Mouse (Mus musculus) embryo, embryonic 11.5 days (tissue): ENCODE measurements at regions not wholly inside any gene's neighbourhood (a gene's known extent, or its start where the extent isn't known, plus 50 kb on each side); places are given as distances from the start of the nearest gene placed in this dataset.
A peak's percentile ranks its signal among the peaks of the same experiment; 100 is the strongest.

Source experiments
- DNase-seq: peaks from one replicate; pipeline ENCODE4 v3.0.0-alpha.2; 2012; ENCODE audit warnings: low read depth, low spot score

DNA sequence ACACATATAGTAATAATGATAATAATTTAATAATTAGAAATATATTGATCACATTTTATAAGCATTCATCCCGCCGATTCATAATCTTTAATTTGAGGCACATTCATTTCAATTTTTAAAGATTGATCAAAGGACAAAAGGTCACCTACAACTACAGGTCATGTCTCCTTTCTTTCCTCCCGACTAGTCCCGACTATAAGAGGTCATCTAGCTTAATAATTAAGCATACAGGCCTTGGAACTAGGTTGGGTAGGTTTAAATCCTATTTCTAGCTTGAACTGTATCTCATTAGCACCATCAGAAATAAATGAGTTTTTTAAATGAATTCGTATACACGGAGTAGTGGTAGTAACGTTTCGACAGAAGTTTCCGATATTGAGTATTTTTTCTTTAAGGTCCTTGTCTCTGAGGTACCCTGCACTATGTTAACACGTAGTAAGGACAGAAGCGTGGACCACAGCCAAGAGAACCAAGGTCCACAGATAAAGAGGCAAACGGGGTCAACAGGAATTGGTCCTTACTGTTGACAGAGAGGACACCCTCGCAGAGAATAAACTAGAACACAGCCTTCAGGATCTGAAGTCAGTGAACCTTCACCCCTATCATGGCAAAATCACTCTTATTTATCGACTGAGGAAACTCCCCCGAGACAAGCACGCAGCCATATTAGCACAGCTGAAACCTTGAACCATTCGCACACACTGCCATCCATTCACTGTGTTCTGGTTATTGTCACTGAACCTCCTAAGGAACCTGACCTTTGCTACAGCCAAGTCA, 185.8 kb upstream of the Jmjd1c start:
- DNase-seq, result no peak

DNA sequence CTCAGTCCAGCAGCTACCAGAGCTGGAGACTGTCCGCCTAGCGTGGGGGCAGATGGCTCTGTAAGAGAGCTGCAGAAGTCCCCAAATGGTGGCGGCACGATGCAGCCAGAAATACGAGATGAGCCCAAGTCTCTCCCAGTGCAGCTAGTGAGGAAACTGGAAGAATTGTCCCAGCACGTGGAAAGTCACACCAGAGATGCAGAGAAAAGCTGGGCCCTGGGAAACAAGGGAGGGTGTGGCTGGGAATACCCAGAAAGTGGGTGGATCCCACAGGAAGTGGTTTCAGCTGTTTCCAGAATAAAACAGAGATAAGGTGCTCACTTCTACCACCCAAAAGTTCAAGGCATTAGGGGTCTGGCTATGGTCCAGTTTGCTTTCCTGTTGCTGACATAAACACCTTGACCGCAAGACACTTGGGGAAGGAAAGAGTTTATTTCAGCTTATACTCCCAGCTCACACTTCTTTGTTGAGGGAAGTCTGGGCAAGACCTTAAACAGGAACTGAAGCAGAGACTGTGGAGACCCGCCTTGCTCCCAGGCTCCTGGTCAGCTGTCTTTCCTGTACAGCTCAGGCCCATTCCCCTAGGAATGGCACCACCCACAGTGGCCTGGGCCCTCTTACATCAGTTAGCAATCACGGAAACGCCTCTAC, 184.5 kb upstream of the Jmjd1c start:
- DNase-seq, result no peak

DNA sequence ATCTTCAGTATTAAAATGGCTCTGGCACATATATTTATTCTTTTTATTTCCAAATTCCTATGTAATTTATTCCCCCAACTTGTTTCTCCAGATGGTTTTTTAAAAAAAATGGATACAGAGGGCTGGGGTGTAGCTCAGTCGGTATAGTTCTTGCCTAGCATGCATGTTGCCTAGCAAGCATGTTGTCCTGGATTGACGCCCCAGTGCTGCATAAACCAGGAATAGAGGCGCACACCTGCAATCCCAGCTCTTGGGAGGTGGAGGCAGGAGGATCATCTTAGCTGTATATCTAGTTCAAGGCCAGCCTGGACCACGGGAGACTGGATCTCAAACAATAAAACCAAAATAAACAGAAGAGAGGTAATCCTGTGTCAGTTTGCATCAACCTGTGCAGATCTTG, 183.5 kb upstream of the Jmjd1c start:
- no peak for DNase-seq

DNA sequence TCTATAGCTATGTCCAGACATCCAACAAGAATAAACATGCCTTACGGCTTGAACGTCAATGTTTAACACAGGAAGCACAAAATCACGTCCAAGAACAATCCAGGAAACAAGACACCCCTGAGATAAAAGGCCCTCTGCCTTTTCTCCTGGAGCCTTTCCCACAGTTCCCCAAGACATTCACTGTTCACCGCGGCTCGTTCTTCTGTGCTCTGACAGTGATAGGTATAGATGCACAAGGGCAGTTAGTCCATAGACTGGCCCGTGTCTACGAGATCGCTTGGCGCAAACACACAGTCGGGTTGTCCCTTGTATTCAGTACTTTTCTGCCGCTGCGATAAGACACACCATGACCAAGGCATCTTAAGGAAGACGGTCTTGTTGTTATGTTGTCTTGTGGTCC, 182.7 kb upstream of the Jmjd1c start:
- DNase-seq, result no peak

DNA sequence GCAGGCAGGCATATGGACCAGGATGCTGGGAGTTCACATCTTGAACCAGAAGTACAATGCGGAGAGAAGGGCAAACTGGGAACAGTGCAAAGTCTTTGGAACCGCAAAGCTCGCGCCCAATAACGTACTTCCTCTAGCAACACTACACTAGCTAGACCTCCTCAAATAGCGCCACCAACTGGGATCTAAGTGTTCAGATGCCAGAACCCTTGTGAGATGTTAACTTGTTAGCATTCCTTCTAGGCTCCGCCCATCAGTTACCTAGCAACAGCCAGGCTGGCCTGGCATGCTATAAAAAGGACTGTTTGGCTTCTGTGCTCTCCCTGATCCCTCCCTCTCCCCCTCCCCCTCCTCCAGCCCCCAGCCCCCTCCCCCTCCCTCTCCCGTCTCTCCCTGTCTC, 182.3 kb upstream of the Jmjd1c start:
- peak; percentile 67 for DNase-seq

DNA sequence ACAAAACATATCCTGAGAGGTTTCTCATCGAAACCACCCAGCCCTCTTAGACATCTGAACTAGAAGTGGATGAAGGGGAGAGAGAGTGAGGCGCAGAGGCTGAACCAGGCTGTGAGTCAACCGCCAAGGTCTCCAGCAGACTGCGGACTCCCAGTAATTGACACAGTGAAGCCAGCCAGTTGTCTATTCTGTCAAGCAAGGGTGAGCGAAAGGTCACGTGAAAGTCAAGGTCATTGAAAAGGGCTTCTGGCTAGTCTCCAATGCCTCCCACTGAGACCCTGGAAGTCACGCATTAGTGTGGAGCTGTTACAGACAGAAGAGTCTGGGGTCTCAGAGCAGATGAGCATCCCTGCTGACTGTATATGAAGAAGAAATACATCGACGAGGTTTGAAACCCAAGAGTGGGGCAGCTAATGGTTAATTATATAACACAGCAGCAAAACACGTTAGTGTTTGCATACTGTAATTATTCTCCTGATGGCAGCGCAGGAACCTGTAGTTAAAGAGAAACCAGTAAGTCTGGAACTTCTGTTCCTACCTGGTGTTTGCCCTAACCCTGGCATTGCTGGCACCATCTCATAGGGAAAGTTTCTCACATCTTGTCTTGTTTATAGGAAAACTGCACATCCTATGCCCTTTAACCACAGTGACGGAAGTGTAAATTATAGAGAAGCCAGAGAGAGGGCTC, 181.5 kb upstream of the Jmjd1c start:
- peak; percentile 39 for DNase-seq

DNA sequence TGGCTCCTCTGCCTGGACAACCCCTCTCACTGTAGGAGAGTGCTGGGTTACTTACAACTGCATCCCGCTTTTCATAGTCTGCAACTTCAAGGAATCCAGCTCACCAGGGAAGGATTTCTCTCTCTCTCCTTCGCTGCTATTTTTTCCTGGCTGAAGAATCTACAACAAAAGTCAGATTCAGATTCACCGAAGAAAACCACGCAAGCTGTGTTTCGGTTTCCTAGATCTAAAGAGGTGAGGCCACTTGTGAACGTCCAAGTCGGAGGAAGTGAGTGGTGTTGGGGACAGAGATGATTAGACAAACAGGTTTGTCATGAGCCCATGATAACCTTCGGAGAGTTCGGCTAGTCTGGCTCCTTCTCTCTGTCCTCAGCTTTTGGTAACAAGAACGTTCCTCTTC, 180.1 kb upstream of the Jmjd1c start:
- DNase-seq, result no peak

DNA sequence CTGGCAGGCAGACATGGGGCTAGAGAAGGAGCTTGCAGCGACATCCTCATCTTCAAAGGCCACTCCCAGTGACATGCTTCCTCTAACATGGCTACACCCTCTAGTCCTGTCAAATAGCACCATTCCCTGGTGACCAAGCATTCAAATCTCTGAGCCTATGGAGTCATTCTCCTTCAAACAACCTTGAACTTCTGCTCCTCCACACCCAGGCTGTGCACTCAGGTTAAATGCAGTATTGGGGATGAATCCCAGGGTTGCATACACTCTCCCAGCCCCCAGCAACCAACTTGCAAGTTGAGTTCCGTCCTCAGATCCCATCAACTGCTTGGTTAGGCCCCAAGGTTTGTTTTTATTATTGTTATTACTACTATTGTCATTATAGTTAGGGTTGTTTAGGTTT, 178.2 kb upstream of the Jmjd1c start:
- no peak for DNase-seq

DNA sequence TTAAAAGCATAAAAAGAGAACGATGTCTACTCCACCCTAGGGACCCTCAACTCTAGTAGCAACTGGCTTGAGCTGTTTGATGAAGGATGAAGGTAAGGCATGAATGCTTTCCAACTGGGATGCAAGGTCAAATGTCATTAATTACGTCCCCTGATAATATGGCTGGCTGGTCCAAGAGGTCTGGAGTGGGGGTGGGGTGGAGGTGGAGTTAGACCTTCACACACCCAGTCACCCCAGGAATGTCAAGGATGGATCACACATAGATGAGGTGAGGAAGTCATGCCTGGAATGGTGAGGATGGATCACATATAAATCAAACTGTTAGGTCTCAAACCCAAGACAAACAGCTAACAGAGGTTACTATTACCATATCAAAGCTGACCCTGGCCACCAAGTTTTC, 177.2 kb upstream of the Jmjd1c start:
- no peak for DNase-seq

DNA sequence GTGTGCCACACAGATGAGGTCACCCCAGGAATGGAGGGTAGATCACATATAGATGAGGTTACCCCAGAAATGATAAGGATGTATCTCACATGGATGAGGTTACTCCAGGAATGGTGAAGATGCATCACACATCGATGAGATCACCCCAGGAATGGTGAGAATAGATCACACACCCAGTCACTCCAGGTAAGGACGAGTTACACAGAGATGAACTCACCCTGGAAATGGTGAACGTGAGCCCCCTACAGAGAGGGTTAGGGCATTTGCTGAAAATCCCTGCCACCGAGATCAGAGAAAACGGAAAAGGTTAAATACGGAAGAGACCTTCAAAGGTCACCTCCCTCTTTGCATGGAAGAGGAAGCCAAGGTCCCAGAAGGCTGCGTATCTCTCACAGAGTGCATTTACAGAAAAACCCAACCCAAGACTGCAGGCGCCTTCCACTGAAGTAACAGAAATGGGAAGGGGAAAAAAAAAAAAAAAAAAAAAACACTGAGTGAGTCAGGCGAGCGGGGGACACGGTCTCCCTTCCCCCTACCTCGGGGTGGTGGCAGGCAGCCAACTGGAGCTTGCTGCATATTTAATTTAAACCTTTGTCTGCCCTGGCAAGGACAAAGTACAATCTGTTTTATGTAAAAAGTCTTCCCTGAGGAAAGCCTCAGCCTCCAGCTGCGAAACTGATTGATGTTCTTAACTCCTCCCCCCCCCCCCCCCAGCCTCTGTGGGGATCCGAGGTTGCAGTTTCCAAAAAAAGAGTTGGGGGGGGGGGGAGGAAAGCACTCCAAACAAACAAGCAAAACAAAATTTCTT, 175.8 kb upstream of the Jmjd1c start:
- DNase-seq, result peak; percentile 80

DNA sequence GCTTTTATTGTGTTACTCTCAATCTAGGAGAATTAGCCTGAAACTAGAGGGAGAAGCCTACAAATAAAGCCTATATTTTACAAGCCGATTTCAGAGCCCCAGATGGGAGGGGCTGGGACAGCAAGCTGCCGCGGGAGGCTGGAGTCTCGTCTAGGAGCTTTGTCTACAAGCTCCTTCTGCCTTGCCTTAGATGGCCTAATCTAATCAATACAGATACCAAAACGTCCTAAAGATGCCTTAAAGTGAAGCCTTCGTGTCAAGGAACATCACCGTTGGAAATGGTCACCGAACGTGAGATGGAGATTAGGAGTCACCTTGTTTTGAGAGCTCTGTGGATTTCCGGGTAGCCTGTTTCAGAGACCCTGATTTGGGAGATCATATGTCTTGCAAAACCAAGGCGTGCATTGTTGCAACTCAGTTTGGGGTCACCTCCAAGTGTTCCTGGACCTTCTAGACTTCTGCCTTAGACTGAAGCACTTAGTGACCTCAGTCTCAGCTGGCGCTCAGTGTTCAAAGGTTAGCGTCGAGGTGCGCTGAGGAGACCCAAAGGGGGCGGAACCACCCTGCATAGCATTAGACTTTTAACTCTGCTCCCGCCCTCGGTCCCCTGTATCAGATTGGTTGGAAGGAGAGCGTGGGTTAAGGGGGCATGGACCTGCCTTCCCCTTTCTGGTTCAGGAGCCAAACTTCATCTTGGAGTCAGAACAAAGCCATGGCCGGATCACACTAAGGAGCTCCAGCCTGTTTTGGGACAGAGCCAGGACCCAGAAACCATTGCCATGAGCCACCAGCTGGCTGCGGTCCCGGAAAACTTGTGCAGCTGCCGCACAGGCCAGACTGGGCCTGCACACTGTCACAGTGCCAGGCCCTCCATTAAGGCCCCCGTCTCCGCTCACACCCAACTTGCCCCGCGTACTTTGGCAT, 174.9 kb upstream of the Jmjd1c start:
- DNase-seq, result peak; percentile 56

DNA sequence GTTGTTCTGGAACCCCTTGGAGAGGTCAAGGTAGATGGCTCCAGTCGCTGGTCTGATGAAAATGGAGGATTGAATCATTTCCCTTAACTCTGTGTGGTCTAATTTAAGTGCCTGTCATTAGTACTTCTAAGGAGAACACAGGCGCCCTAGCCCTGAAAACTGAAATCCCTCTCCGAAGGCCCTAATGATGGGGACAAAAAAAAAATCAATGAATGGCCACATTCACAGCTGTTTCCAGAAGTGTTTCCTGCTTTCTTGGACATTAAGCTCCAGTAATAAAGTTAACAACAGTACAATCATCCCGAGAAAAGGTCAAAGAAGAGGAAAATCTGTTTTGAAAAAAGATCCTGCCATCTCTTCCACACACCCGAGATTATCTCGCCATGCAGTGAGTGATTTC, 174.1 kb upstream of the Jmjd1c start:
- no peak for DNase-seq

DNA sequence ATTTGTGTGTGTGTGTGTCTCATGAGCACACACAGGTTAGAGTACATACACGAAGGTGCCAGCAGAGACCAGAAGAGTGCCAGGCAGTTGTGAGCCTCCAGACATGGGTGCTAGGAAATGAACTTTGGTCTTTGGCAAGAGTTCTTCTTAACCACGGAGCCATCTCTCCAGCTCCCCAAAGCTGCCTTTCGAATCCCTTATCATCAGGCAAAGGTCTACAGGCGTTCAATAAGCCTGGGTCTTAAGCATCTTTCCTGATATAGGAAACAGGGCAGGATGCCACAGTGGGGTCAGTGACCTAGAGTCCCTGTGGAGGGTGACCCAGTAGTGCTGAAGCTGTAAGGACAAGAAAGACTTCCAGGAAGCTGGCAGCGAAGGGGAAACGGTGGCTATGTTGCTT, 173.6 kb upstream of the Jmjd1c start:
- DNase-seq, result no peak

DNA sequence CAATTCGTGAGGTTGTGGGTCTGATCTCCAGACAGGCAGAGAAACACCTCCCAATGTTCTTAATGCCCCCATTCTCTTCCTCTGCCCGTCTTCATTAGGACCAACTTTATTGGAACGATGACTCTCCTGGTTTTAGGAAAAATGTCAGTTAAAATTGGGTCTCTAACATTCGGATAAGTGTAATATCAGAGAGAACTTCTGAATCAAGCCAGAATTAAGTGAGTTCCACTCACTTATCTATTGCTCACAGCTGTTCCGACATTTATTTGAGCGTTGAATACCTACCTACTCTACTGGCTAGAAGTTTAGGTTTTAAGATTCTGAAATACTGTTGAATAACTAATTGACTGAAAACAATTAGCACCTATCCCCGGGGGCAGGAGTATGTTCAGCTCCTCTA, 172.0 kb upstream of the Jmjd1c start:
- DNase-seq, result no peak

DNA sequence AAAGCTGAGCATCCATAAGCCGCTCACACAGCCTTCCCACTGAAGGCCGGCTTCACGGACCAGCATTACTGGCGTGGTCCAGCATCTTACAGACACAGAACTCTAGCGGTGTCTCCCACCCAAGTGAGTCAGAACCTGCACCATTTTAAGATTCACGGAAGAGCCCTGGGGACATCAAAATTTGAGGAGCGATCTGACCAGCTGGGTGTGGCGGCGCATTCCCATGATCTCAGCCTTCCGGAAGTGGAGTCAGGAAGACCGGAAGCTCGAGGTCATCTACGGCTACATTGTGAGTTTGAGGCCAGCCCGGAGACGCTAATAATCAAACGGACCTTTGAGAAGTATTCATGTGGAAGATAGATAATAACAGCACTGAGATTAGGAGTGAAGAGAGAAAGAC, 171.5 kb upstream of the Jmjd1c start:
- no peak for DNase-seq

DNA sequence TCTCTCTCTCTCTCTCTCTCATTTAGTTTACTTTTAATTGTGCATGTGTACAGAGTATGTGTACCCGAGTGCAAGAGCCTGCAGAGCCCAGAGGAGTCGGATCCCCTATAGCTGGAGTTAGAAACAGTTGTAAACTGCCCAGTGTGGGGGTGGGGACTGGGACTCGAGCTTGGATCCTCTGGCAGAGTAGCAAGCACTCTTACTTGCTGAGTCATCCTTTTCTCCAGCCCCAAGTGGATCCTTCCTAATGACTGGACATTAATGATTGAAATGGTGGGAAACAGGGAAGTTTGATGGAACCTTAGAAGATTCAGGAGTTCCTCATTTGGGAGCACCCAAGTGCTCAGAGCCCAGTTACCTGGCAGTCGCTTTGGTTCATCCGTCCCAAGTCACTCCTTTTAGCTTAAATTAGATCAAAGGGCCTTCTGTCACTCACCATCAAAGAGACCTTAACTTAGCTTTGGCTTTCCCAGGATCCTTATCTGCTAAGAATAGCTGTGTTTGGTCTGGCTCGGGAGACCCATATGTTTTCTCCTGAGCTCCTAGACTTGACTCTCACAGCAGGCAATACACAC, 170.3 kb upstream of the Jmjd1c start:
- no peak for DNase-seq

DNA sequence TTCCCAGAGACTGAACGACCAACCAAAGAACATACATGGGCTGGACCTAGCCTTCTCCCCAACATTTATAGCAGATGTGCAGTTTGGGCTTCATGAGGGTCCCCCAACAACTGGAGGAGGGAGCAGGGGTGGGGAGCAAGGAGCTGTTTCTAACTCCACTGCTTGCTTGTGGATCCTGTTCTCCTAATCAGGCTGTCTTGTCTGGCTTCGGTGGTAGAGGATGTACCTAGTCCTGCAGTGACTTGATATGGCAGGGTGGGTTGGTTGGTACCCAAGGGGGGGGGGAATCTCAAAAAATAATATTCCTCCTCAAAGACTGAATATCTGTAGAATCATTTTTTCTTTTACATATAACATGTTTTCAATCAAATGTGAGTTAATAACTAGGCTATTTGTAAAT, 168.3 kb upstream of the Jmjd1c start:
- no peak for DNase-seq

DNA sequence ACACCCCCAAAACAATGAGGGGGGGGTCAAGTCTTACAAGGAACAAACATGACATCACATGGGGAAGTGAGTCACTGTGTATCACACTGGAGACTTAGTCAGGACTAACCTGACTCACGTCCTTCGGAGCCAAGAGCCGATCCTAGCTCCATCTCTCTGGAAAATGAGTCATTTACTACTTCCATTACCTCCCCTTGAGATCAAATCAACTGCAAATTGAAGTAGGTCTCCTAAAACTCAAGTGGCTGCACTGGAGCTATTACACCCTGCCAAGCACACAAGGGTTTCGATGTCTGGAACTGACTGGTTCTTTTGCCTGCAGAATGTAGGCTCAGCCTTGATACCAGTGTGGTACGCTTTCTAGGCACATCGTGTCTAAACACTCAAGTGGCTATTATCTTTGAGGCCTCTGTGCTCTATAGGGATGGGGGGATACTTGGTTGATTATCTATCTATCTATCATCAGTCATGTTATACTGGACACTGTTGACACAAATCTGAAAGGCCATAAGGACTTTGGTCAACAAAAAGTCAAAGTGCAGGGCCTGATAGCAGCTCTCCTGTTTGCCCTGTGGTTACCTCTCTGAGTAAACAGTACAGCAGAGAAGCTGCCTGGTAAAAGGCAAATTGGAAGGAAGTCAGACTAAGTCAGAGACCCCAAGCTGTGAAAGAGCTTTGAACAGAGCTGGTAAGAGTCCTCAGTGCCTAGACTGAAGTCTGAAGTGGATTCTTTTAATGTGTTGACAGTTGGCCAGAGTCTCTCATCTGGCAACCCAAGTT, 167.5 kb upstream of the Jmjd1c start:
- DNase-seq, result no peak

DNA sequence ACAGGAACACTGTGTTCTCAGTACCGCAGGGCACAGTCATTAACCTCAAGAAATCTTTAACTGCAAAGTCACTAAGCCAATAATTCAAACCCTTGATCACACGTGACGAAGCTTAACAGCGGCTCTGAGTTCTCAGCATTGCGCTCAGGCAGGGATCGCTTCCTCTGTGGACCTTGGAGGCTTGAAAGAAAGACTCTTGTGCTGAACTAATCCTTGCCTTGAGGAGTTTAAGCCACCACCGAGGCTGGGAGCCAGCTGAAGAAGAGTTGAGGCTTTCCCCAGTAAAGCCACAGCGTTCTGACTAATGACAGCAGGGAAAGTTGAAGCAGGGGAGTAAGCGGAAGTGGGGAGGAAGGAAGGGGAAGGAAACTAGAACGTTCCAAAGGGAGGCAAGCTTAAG, 165.4 kb upstream of the Jmjd1c start:
- DNase-seq, result no peak

DNA sequence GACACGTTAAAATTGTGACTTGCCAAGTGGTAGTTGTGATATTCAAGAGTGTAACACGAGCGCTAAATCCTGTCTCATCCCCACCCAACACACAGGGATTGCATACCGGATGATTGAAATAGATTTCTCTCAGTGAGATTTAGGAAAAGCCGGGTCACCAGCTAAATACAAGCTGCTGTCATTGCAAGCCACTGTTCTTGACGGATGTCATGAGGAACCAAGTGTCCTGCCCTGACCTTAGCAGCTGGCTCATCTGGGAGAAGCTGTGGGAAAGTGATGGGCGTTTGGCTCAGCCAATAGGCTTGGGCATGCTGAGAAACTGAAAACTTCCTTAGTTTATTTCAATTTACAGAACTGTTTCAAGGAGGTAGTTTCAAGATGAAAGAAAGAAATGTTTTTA, 164.4 kb upstream of the Jmjd1c start:
- DNase-seq, result no peak
